Mouse (Mus musculus) lung, adult 2 months (tissue): Measurements from ENCODE around the gene Slc27a1.

ENCODE experiments used
- CTCF ChIP-seq: fragments of 200-500 bp; IDR thresholded peaks from 2 replicates; pipeline ENCODE4 v1.5.1; 2011; ENCODE audit warnings: mild to moderate bottlenecking, low read length, control low read depth; ENCODE audit not compliant: insufficient read depth
- POLR2A ChIP-seq: fragments of 200-500 bp; IDR thresholded peaks from 2 replicates; pipeline ENCODE4 v1.6.1; 2011; ENCODE audit warnings: low read depth, mild to moderate bottlenecking, control low read depth, low read length, borderline replicate concordance; ENCODE audit errors: extremely low read depth

DNA sequence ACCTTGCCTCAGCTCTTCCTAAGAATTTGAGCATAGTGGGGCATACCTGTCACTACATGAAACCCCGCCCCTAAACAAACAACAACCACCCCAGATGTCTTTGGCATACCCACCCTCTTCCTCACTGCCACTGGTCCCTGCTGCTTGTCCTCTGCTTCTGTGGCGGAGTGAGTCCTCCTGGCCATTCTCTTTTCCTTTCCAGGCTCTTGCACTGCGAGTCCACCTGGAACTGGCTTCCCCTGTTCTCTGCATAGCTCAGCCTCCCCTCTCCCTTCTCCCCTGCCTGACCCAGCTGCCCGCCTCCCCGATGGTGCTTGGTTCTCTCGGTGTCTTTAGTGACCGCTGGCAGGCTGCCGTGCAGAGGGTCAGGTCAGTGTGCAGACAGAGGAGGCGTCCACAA lies 24.9 kb upstream of the Slc27a1 start:
- TF ChIP-seq CTCF = no peak
- TF ChIP-seq POLR2A = no peak
